Mouse (Mus musculus) embryonic facial prominence, embryonic 13.5 days (tissue): ENCODE results near the gene Slc39a1. TPM values are rescaled to one million over a fixed set of nuclear protein-coding genes. Genes with fewer than 3 reads are reported as not detected.
"Not testable (repeated sequence)": the region's sequence is repeated elsewhere in the genome, so short reads cannot be mapped to it uniquely, and the experiment has no call there.

ENCODE experiments used
- ATAC-seq: fragments of 200-750 bp; cut with Nextera tagmentation; 2 replicates; pipeline ENCODE4 v1.8.0; 2017; ENCODE audit warnings: low read depth; ENCODE audit not compliant: insufficient number of reproducible peaks, insufficient read depth, low FRiP score, low TSS enrichment
- H3K27ac ChIP-seq: fragments of 300-500 bp; sonication (generic); 2 replicates; pipeline ENCODE4 v1.5.1; 2015; ENCODE audit warnings: moderate library complexity, mild to moderate bottlenecking, inconsistent platforms
- H3K27me3 ChIP-seq: fragments of 300-500 bp; sonication (generic); 2 replicates; pipeline ENCODE4 v1.6.1; 2015; ENCODE audit warnings: mild to moderate bottlenecking, inconsistent platforms
- H3K36me3 ChIP-seq: fragments of 300-500 bp; sonication (generic); 2 replicates; pipeline ENCODE4 v1.6.1; 2015; ENCODE audit warnings: mild to moderate bottlenecking, inconsistent platforms
- H3K4me1 ChIP-seq: fragments of 300-500 bp; sonication (generic); 2 replicates; pipeline ENCODE4 v1.6.1; 2015; ENCODE audit warnings: inconsistent platforms
- H3K4me2 ChIP-seq: fragments of 300-500 bp; sonication (generic); 2 replicates; pipeline ENCODE4 v1.6.1; 2015; ENCODE audit warnings: moderate library complexity, mild to moderate bottlenecking, inconsistent platforms
- H3K4me3 ChIP-seq: fragments of 300-500 bp; sonication (generic); 2 replicates; pipeline ENCODE4 v1.5.1; 2015; ENCODE audit warnings: mild to moderate bottlenecking, inconsistent platforms
- H3K9ac ChIP-seq: fragments of 300-500 bp; sonication (generic); 2 replicates; pipeline ENCODE4 v1.6.1; 2015; ENCODE audit warnings: mild to moderate bottlenecking, inconsistent platforms
- H3K9me3 ChIP-seq: fragments of 300-500 bp; sonication (generic); 2 replicates; pipeline ENCODE4 v1.6.1; 2016; ENCODE audit warnings: inconsistent platforms
- WGBS: fragments of 180-500 bp; shearing (Covaris S2); methylation state at CpG from one replicate; pipeline ENCODE4 v1.1.7; 2015; ENCODE audit warnings: mixed read lengths; 5-methylcytosine and 5-hydroxymethylcytosine counted together
- polyA plus RNA-seq: library from polyadenylated mRNA; unstranded; fragments of >200 nt; fragmentation: Nextera tagmentation; extraction: Ambion mirVana; gene quantifications from 2 replicates; pipeline ENCODE4 v1.2.1, GENCODE M21; 2015

Slc39a1 gene
- polyA plus RNA-seq, 1 experiment from 2014 or later = 86.2 TPM

- peaks cover 12% of the 10 kb centered on the region for H3K4me1 ChIP-seq
- 91% methylated on average over 8 of the region's 8 CpGs for WGBS
Observed at GRCm38 (mm10) chr3:90270784-90271183, 22.8 kb downstream of the Slc39a1 start.

GRCm38 (mm10) chr3:90272170-90272569 lies 24.2 kb downstream of the Slc39a1 start:
- WGBS = 64% methylated on average over 9 of the region's 9 CpGs
- ATAC-seq = no peak
- Histone ChIP-seq H3K4me1 (no peaks in the 10 kb centered on the region), H3K9me3 (no peaks in the 10 kb centered on the region), H3K4me3 (no peak overlapping the region), H3K36me3 (peaks cover 66% of the 10 kb centered on the region), H3K9ac (no peak overlapping the region), H3K27me3 (no peaks in the 10 kb centered on the region), H3K27ac (no peak overlapping the region), H3K4me2 (no peak overlapping the region)

More at GRCm38 (mm10) chr3:90270784-90271183, 22.8 kb downstream of the Slc39a1 start:
- H3K4me2 ChIP-seq = no peak overlapping the region
- H3K9ac ChIP-seq = no peak overlapping the region
- peaks cover 52% of the 10 kb centered on the region for H3K36me3 ChIP-seq
- H3K4me3 ChIP-seq = no peak overlapping the region
- H3K27ac ChIP-seq = no peak overlapping the region
- no peaks in the 10 kb centered on the region for H3K27me3 ChIP-seq
- no peaks in the 10 kb centered on the region for H3K9me3 ChIP-seq
- ATAC-seq = no peak

DNA sequence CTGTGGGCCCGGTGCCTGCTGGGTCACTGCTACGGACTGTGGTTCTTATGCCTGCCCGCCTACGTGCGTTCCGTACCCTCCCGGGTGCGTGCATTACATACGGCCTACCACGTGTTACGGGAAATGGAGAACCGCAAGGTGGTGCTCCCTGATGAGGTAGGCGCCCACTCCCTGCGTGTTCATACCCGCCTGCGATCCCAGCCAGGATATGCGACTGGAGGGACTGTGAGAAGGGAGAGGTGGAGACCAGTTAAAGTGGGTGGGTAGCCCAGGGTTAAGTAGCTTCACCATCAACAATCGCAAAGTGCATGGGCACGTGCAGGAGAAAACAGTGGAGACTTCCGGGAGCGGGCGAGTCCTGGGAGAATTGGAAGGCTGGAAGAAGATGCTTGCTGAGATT lies 25.9 kb downstream of the Slc39a1 start:
- H3K4me1 ChIP-seq = no peaks in the 10 kb centered on the region
- H3K9ac ChIP-seq = no peak overlapping the region
- H3K4me2 ChIP-seq = no peak overlapping the region
- no peak overlapping the region for H3K27ac ChIP-seq
- H3K9me3 ChIP-seq = no peaks in the 10 kb centered on the region
- H3K4me3 ChIP-seq = no peak overlapping the region
- WGBS = 93% methylated on average over 22 of the region's 22 CpGs
- H3K36me3 ChIP-seq = peaks cover 79% of the 10 kb centered on the region
- H3K27me3 ChIP-seq = no peaks in the 10 kb centered on the region
- no peak for ATAC-seq

DNA sequence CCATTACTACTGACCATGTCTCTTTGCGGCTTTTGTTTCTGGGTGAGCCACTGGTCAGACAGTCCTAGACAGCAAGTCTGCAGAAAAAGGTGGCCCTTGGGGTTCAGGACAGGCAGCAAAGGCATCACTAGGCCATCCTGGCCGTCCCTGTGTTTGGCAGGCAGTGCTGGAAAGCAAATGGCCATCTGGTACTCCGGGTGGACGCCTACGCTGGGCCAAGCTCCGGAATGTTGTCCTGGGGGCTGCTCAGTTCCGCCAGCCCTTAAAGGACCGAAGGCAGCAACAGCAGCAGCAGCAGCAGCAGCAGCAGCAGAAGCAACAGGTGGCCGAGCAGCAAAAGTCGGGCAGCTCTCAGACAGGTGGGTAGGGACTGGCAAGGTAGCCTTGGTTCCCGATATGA lies 27.3 kb downstream of the Slc39a1 start:
- no peak overlapping the region for H3K27ac ChIP-seq
- 91% methylated on average over 11 of the region's 11 CpGs for WGBS
- H3K9me3 ChIP-seq = no peaks in the 10 kb centered on the region
- H3K36me3 ChIP-seq = peaks cover 87% of the 10 kb centered on the region
- H3K4me3 ChIP-seq = no peak overlapping the region
- H3K27me3 ChIP-seq = no peaks in the 10 kb centered on the region
- no peak for ATAC-seq
- H3K4me1 ChIP-seq = no peaks in the 10 kb centered on the region
- H3K9ac ChIP-seq = no peak overlapping the region
- no peak overlapping the region for H3K4me2 ChIP-seq

GRCm38 (mm10) chr3:90276858-90277257 lies 28.9 kb downstream of the Slc39a1 start:
- no peaks in the 10 kb centered on the region for H3K4me1 ChIP-seq
- no peak overlapping the region for H3K4me3 ChIP-seq
- no peak for ATAC-seq
- H3K9ac ChIP-seq = no peak overlapping the region
- no peak overlapping the region for H3K4me2 ChIP-seq
- H3K27ac ChIP-seq = no peak overlapping the region
- no peaks in the 10 kb centered on the region for H3K27me3 ChIP-seq
- H3K36me3 ChIP-seq = peaks cover 86% of the 10 kb centered on the region
- WGBS = 40% methylated on average over 16 of the region's 16 CpGs
- H3K9me3 ChIP-seq = no peaks in the 10 kb centered on the region

GRCm38 (mm10) chr3:90277793-90278192 lies 29.8 kb downstream of the Slc39a1 start:
- WGBS = 94% methylated on average over 9 of the region's 9 CpGs
- no peak overlapping the region for H3K4me2 ChIP-seq
- no peaks in the 10 kb centered on the region for H3K4me1 ChIP-seq
- H3K27me3 ChIP-seq = no peaks in the 10 kb centered on the region
- H3K9ac ChIP-seq = no peak overlapping the region
- no peak for ATAC-seq
- H3K27ac ChIP-seq = no peak overlapping the region
- no peaks in the 10 kb centered on the region for H3K9me3 ChIP-seq
- no peak overlapping the region for H3K4me3 ChIP-seq
- H3K36me3 ChIP-seq = peaks cover 77% of the 10 kb centered on the region

DNA sequence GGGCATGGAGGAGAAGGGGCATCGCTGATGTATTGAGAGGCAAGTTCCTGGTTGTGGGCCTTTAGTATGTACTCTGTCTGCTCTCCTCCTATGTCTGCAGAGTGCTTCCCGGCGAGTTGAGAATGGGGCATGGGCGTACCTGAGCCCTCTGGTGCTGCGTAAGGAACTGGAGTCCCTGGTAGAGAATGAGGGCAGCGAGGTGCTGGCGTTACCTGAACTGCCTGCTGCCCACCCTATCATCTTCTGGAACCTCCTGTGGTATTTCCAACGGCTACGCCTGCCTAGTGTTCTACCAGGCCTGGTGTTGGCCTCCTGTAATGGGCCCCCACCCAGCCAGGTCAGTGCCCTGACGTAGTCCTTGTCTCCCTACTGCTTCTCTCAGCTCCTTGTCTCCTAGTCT lies 30.2 kb downstream of the Slc39a1 start:
- H3K4me2 ChIP-seq = no peak overlapping the region
- no peak overlapping the region for H3K27ac ChIP-seq
- no peak for ATAC-seq
- no peak overlapping the region for H3K9ac ChIP-seq
- no peaks in the 10 kb centered on the region for H3K4me1 ChIP-seq
- peaks cover 73% of the 10 kb centered on the region for H3K36me3 ChIP-seq
- no peaks in the 10 kb centered on the region for H3K9me3 ChIP-seq
- H3K27me3 ChIP-seq = no peaks in the 10 kb centered on the region
- H3K4me3 ChIP-seq = no peak overlapping the region
- WGBS = 89% methylated on average over 10 of the region's 10 CpGs

DNA sequence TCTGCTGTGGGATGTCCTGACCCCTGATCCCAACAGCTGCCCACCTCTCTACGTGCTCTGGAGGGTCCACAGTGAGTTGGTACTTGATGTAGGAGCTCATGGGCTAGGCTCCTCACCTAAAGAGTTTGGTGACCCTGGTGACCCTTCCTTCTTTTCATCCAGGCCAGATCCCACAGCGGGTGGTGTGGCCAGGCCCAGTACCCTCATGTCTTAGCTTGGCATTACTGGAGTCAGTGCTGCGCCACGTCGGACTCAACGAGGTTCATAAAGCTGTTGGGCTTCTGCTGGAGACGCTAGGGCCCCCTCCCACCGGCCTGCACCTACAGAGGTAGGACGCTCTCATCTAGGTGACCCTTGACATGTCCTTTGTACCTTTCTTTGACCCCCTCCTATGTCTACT lies 31.2 kb downstream of the Slc39a1 start:
- H3K4me1 ChIP-seq = no peaks in the 10 kb centered on the region
- no peak overlapping the region for H3K4me3 ChIP-seq
- H3K4me2 ChIP-seq = no peak overlapping the region
- no peak overlapping the region for H3K27ac ChIP-seq
- ATAC-seq = no peak
- H3K9ac ChIP-seq = no peak overlapping the region
- H3K27me3 ChIP-seq = no peaks in the 10 kb centered on the region
- H3K36me3 ChIP-seq = peaks cover 63% of the 10 kb centered on the region
- H3K9me3 ChIP-seq = no peaks in the 10 kb centered on the region
- WGBS = 89% methylated on average over 9 of the region's 9 CpGs

- Histone ChIP-seq H3K27me3 (no peaks in the 10 kb centered on the region), H3K36me3 (peaks cover 62% of the 10 kb centered on the region), H3K9ac (no peak overlapping the region), H3K4me3 (no peak overlapping the region), H3K27ac (no peak overlapping the region), H3K4me2 (no peak overlapping the region), H3K4me1 (no peaks in the 10 kb centered on the region), H3K9me3 (no peaks in the 10 kb centered on the region)
- WGBS = 93% methylated on average over 7 of the region's 7 CpGs
- no peak for ATAC-seq
Observed at GRCm38 (mm10) chr3:90279743-90280142, 31.8 kb downstream of the Slc39a1 start.

DNA sequence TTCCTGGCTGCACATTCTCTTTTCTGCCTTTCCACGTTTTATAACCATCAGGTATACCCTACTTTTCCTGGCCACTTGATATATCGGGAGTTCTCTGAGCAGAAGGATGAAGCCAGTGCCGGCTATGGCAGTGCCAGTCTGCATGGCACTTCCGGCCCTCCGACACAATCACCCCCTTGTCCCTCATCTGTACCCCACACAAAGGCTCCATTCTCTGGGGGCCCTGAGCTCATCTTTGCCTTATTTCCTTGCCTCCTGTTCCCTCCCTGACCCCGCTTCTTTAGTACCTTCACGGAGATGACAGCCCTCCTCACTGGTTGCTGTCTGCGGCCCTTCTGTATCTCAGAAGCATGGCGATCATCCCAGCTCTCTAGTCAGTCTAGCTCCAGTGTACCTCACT lies 32.7 kb downstream of the Slc39a1 start:
- ATAC-seq = no peak
- Histone ChIP-seq H3K9ac (no peak overlapping the region), H3K9me3 (no peaks in the 10 kb centered on the region), H3K4me1 (no peaks in the 10 kb centered on the region), H3K27ac (no peak overlapping the region), H3K4me2 (no peak overlapping the region), H3K4me3 (no peak overlapping the region), H3K27me3 (no peaks in the 10 kb centered on the region), H3K36me3 (peaks cover 53% of the 10 kb centered on the region)
- 62% methylated on average over 9 of the region's 9 CpGs for WGBS

- 93% methylated on average over 2 of the region's 2 CpGs for WGBS
- Histone ChIP-seq H3K27ac (no peak overlapping the region), H3K4me2 (no peak overlapping the region), H3K36me3 (peaks cover 22% of the 10 kb centered on the region), H3K4me3 (no peak overlapping the region), H3K9ac (no peak overlapping the region), H3K9me3 (no peaks in the 10 kb centered on the region), H3K4me1 (no peaks in the 10 kb centered on the region), H3K27me3 (no peaks in the 10 kb centered on the region)
- ATAC-seq = no peak
Observed at GRCm38 (mm10) chr3:90284150-90284549, 36.2 kb downstream of the Slc39a1 start.

DNA sequence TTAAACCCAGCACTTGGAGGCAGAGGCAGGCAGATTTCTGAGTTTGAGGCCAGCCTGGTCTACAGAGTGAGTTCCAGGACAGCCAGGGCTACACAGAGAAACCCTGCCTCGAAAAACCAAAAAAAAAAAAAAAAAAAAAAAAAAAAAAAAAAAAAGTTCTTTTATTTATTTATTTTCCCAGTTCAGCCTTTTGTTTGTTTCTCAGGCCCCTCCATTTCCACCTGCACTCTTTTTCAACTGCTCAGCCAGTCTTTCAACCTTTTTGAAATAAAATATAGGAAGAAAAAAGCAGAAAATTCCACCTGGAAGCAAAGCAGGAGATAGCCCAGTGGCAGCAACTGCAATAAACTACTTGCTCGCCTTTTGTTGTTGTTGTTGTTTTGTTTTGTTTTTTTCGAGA lies 41.4 kb downstream of the Slc39a1 start:
- H3K4me1 ChIP-seq, H3K36me3 ChIP-seq, H3K4me3 ChIP-seq, H3K4me2 ChIP-seq, H3K27me3 ChIP-seq, H3K9me3 ChIP-seq, H3K27ac ChIP-seq, H3K9ac ChIP-seq, ATAC-seq: not testable (repeated sequence)
- WGBS = 70% methylated on average over 3 of the region's 3 CpGs

DNA sequence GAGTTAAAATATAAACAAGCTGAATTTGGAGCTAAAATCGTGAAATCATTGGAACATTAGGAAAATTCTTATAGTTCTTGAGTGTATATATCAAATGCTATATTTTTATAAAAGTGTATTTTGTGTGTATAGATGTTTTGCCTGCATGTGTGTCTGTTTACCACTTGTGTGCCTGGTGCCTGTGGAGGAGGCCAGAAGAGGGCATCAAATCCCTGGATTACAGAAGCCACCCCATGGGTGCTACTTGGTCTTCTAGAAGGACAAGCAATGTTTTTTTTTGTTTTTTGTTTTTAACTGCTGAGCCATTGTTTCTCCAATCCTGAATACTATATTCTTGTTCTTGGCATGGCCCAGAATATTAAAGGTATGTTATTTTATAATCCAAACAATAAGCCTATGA lies 42.6 kb downstream of the Slc39a1 start:
- H3K4me3 ChIP-seq = no peak overlapping the region
- ATAC-seq = no peak
- no peak overlapping the region for H3K27ac ChIP-seq
- H3K27me3 ChIP-seq = no peaks in the 10 kb centered on the region
- peaks cover 16% of the 10 kb centered on the region for H3K4me1 ChIP-seq
- H3K9me3 ChIP-seq = no peaks in the 10 kb centered on the region
- no peak overlapping the region for H3K4me2 ChIP-seq
- WGBS = 79% methylated on average over 1 of the region's 1 CpGs
- H3K9ac ChIP-seq = no peak overlapping the region
- H3K36me3 ChIP-seq = no peaks in the 10 kb centered on the region
